Mouse (Mus musculus) liver, embryonic 12.5 days (tissue): Measurements from ENCODE around the gene Usp50. TPM values are rescaled to one million over a fixed set of nuclear protein-coding genes. Genes with fewer than 3 reads are reported as not detected.

Experiments used
- ATAC-seq: fragments of 200-750 bp; cut with Nextera tagmentation; 2 replicates; pipeline ENCODE4 v1.8.0; 2017; ENCODE audit warnings: moderate number of reproducible peaks, mild to moderate bottlenecking, moderate library complexity
- H3K27ac ChIP-seq: fragments of 300-500 bp; sonication (generic); 2 replicates; pipeline ENCODE4 v1.5.1; 2016; ENCODE audit warnings: mild to moderate bottlenecking
- H3K27me3 ChIP-seq: fragments of 300-500 bp; sonication (generic); replicated peaks from 2 replicates; pipeline ENCODE4 v1.6.1; 2016; ENCODE audit warnings: mild to moderate bottlenecking, moderate library complexity
- H3K36me3 ChIP-seq: fragments of 300-500 bp; sonication (generic); 2 replicates; pipeline ENCODE4 v1.6.1; 2016; ENCODE audit warnings: mild to moderate bottlenecking, moderate library complexity
- H3K4me1 ChIP-seq: fragments of 300-500 bp; sonication (generic); 2 replicates; pipeline ENCODE4 v1.6.1; 2016
- H3K4me2 ChIP-seq: fragments of 300-500 bp; sonication (generic); 2 replicates; pipeline ENCODE4 v1.6.1; 2016; ENCODE audit warnings: mild to moderate bottlenecking, moderate library complexity
- H3K4me3 ChIP-seq: fragments of 300-500 bp; sonication (generic); 2 replicates; pipeline ENCODE4 v1.5.1; 2016; ENCODE audit warnings: mild to moderate bottlenecking, moderate library complexity
- H3K9ac ChIP-seq: fragments of 300-500 bp; sonication (generic); 2 replicates; pipeline ENCODE4 v1.6.1; 2016; ENCODE audit warnings: mild to moderate bottlenecking, moderate library complexity
- H3K9me3 ChIP-seq: fragments of 300-500 bp; sonication (generic); replicated peaks from 2 replicates; pipeline ENCODE4 v1.6.1; 2016; ENCODE audit warnings: mild to moderate bottlenecking, moderate library complexity
- WGBS: fragments of 180-500 bp; shearing (Covaris S2); methylation state at CpG from one replicate; pipeline ENCODE4 v1.1.7; 2016; ENCODE audit not compliant: insufficient replicate concordance; 5-methylcytosine and 5-hydroxymethylcytosine counted together
- polyA plus RNA-seq: library from polyadenylated mRNA; unstranded; fragments of >200 nt; fragmentation: Nextera tagmentation; extraction: Ambion mirVana; gene quantifications from 2 replicates; pipeline ENCODE4 v1.2.1, GENCODE M21; 2016

Usp50 gene
- polyA plus RNA-seq, 1 experiment from 2014 or later, result 2.6 TPM

DNA sequence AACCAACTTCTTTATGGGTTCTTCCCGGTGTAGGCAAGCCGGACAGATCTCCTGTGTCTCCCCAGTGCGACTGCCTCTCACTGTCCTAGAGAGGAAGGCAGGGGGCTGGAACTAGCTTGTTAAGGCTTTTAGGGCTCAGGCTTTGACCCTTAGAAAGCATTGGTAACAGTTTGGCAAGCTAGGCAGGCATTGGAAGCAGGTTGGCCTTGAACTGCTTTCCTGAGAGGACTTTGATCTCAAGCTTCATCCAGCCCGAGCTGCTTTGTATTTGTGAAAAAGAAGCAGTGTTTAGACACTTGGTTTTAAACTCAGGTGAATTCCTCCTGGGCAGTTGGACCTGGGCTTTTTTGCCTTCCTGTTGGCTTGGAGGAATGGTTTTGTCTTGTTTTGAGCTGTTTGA lies 4.5 kb downstream of the Usp50 start:
- 62% methylated on average over 4 of the region's 4 CpGs for WGBS
- no peak for ATAC-seq
- no peak overlapping the region for H3K9ac ChIP-seq

GRCm38 (mm10) chr2:126776416-126776815 lies 6.9 kb downstream of the Usp50 start:
- Histone ChIP-seq H3K9ac (no peak overlapping the region), H3K27ac (no peak overlapping the region), H3K4me1 (no peaks in the 10 kb centered on the region), H3K4me2 (no peak overlapping the region), H3K27me3 (no peaks in the 10 kb centered on the region), H3K4me3 (no peak overlapping the region), H3K9me3 (no peaks in the 10 kb centered on the region), H3K36me3 (no peaks in the 10 kb centered on the region)
- WGBS, result 40% methylated on average over 1 of the region's 1 CpGs
- ATAC-seq, result no peak

More for the DNA sequence above, 4.5 kb downstream of the Usp50 start:
- Histone ChIP-seq H3K4me2 (no peak overlapping the region), H3K9me3 (no peaks in the 10 kb centered on the region), H3K4me3 (no peak overlapping the region), H3K36me3 (no peaks in the 10 kb centered on the region), H3K27me3 (no peaks in the 10 kb centered on the region), H3K4me1 (no peaks in the 10 kb centered on the region), H3K27ac (no peak overlapping the region)

DNA sequence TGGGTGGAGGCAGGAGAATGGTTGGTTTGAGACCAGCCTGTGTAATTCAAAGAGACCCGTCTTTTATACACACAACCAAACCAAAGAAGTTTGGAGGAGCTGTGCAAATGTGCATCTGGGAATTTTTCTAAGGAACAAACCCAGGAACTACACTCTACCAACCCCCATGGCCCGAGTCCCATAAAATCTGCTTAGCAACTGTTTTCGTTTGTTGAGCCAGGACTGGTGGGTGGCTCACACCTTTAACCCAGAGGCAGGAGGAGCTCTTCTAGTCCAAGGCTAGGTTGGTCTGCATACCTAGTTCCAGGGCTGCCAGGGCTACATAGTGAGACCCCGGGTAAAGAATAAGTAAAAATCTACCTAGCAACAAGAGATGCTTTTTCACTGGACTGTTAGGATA lies 7.3 kb downstream of the Usp50 start:
- Histone ChIP-seq H3K36me3 (no peaks in the 10 kb centered on the region), H3K9ac (no peak overlapping the region), H3K27me3 (no peaks in the 10 kb centered on the region), H3K4me1 (no peaks in the 10 kb centered on the region), H3K4me2 (no peak overlapping the region), H3K27ac (no peak overlapping the region), H3K4me3 (no peak overlapping the region), H3K9me3 (no peaks in the 10 kb centered on the region)
- ATAC-seq, result no peak
- WGBS, result 55% methylated on average over 4 of the region's 4 CpGs

DNA sequence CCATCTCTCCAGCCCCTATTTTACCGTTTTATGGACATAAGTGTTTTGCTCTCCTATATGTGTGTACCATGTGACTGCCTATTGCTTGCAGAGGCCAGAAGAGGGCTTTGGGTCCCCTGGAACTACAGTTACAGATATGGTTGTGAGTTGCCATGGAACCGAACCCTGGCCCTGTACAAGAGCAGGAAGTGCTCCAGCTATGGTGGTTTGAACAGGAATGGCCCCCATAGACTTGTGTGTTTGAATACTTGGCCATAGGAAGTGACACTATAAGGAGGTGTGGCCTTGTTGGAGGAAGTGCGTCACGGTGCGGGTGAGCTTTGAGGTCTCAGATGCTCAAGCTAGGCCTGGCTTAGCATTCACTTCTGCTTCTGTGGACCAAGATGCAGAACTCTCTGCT lies 11.1 kb downstream of the Usp50 start:
- Histone ChIP-seq H3K4me1 (no peaks in the 10 kb centered on the region), H3K9me3 (no peaks in the 10 kb centered on the region), H3K4me2 (no peak overlapping the region), H3K4me3 (no peak overlapping the region), H3K27ac (no peak overlapping the region), H3K9ac (no peak overlapping the region), H3K27me3 (no peaks in the 10 kb centered on the region), H3K36me3 (no peaks in the 10 kb centered on the region)
- WGBS, result 74% methylated on average over 5 of the region's 5 CpGs
- ATAC-seq, result no peak

- no peak overlapping the region for H3K4me3 ChIP-seq
- no peak overlapping the region for H3K4me2 ChIP-seq
- no peak overlapping the region for H3K9ac ChIP-seq
- H3K9me3 ChIP-seq, result no peaks in the 10 kb centered on the region
- H3K4me1 ChIP-seq, result no peaks in the 10 kb centered on the region
- H3K27ac ChIP-seq, result no peak overlapping the region
- no peak for ATAC-seq
- WGBS, result 58% methylated on average over 19 of the region's 19 CpGs
- no peaks in the 10 kb centered on the region for H3K27me3 ChIP-seq
- 0 out of 2 replicates have a peak, but pooled peaks cover under 1% of the 10 kb centered on the region for H3K36me3 ChIP-seq
These were observed 13.7 kb downstream of the Usp50 start for GRCm38 (mm10) chr2:126769431-126770181.

DNA sequence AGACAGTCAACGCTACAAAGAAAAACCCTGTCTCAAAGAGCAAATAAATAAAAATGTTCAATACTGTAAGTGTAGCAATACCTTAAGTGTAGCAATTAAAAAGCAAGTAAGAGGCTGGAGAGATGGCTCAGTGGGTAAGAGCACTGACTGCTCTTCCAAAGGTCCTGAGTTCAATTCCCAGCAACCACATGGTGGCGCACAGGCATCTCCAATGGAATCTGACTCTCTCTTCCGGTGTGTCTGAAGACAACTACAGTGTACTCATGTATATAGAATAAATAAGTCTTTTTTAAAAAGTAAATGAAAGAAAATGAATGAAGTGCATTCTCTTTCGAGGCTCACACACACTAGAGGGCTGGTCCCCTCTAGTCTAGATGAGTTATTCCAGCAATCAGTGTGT lies 15.1 kb downstream of the Usp50 start:
- no peak overlapping the region for H3K27ac ChIP-seq
- H3K4me2 ChIP-seq, result no peak overlapping the region
- H3K9me3 ChIP-seq, result no peaks in the 10 kb centered on the region
- H3K27me3 ChIP-seq, result no peaks in the 10 kb centered on the region
- WGBS, result 56% methylated on average over 4 of the region's 4 CpGs
- no peaks in the 10 kb centered on the region for H3K4me1 ChIP-seq
- 0 out of 2 replicates have a peak, but pooled peaks cover 4% of the 10 kb centered on the region for H3K36me3 ChIP-seq
- H3K4me3 ChIP-seq, result no peak overlapping the region
- no peak for ATAC-seq
- H3K9ac ChIP-seq, result no peak overlapping the region

- H3K27me3 ChIP-seq, result no peaks in the 10 kb centered on the region
- no peak for ATAC-seq
- H3K27ac ChIP-seq, result no peak overlapping the region
- H3K36me3 ChIP-seq, result peaks cover 10% of the 10 kb centered on the region
- H3K4me3 ChIP-seq, result no peak overlapping the region
- WGBS, result 94% methylated on average over 3 of the region's 3 CpGs
- no peak overlapping the region for H3K9ac ChIP-seq
- H3K4me1 ChIP-seq, result no peaks in the 10 kb centered on the region
- H3K9me3 ChIP-seq, result no peaks in the 10 kb centered on the region
- no peak overlapping the region for H3K4me2 ChIP-seq
These were observed 15.7 kb downstream of the Usp50 start for GRCm38 (mm10) chr2:126767599-126767998.

DNA sequence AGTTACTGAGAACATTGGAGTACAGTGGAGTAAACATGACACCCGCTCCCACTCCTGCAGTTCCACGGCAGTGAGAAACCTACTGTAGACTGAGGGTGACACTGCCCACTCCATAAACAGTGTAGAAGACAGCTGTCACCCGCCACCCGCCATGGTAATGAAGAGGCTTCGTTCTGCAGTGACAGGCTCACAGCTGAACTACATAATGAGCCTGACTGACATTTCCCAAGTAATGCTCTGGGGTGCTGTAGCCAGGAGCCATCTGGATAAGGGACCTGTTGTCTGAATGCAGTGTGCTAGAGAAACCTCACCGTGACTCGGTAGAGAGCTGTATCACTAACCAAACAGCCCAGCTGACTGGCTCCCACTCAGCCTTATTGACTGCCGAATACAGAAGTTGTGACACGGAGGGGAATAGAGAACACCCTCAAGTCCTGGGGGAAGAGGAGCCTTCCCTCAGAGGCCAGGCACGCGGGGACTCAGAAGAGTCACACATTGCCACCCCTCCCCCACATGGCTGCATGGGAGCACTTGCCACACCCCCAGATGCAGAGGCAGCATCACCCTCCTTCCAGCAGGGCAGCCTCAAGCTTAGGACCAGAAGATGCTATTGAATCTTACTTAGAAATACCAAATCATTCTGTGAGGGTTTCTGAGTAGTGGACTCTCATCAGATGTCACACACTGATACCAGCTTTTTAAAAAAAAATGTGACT lies 17.2 kb downstream of the Usp50 start:
- no peaks in the 10 kb centered on the region for H3K9me3 ChIP-seq
- peaks cover 25% of the 10 kb centered on the region for H3K36me3 ChIP-seq
- ATAC-seq, result no peak
- H3K4me3 ChIP-seq, result no peak overlapping the region
- no peaks in the 10 kb centered on the region for H3K4me1 ChIP-seq
- no peak overlapping the region for H3K27ac ChIP-seq
- no peak overlapping the region for H3K9ac ChIP-seq
- H3K27me3 ChIP-seq, result no peaks in the 10 kb centered on the region
- WGBS, result 47% methylated on average over 11 of the region's 11 CpGs
- no peak overlapping the region for H3K4me2 ChIP-seq

GRCm38 (mm10) chr2:126759351-126759750 lies 23.9 kb downstream of the Usp50 start:
- Histone ChIP-seq H3K9ac (no peak overlapping the region), H3K9me3 (no peaks in the 10 kb centered on the region), H3K27me3 (no peaks in the 10 kb centered on the region), H3K4me1 (no peaks in the 10 kb centered on the region), H3K4me2 (no peak overlapping the region), H3K4me3 (no peak overlapping the region), H3K36me3 (peaks cover 88% of the 10 kb centered on the region), H3K27ac (no peak overlapping the region)
- 81% methylated on average over 7 of the region's 7 CpGs for WGBS
- no peak for ATAC-seq

DNA sequence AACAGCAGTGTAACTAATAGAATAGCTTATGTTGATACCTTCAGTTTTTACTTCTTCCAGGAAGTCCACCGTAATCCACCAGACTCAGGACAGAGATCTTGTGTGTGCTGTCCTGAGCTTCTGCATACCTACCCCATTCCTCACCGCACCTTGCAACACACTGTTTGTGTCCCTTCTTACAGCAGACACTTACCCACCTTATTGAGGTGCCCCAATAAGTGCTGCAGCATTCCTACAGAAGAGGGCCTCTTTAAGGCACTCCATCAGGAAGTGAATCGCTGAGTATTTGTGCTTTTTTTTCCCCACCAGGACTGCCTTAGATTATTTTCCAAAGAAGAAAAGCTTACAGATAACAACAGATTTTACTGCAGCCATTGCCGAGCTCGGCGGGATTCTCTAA lies 27.6 kb downstream of the Usp50 start:
- no peaks in the 10 kb centered on the region for H3K27me3 ChIP-seq
- peaks cover 95% of the 10 kb centered on the region for H3K36me3 ChIP-seq
- no peak overlapping the region for H3K9ac ChIP-seq
- H3K9me3 ChIP-seq, result no peaks in the 10 kb centered on the region
- no peak for ATAC-seq
- WGBS, result 91% methylated on average over 6 of the region's 6 CpGs
- H3K4me3 ChIP-seq, result no peak overlapping the region
- no peak overlapping the region for H3K27ac ChIP-seq
- no peaks in the 10 kb centered on the region for H3K4me1 ChIP-seq
- no peak overlapping the region for H3K4me2 ChIP-seq

DNA sequence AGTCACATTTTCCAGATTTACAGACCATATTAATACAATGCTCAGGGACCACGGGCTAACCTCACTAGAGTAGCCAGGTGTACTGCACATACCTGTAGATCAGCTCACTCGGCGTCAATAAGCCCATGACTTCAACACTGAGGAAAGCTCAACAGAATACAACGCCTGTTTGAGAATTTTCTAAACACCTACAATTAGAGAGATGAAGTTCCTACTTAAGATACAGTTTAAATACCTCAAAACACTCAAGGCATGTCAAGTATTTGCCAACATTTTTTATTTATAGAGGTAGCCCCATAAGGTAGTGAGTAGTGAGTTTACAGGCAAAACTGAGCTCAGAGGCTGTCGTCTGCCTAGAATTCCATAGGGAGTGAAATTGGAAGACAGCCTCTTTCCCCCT lies 39.9 kb downstream of the Usp50 start:
- no peak for ATAC-seq
- H3K27ac ChIP-seq, result no peak overlapping the region

GRCm38 (mm10) chr2:126740314-126740713 lies 43.0 kb downstream of the Usp50 start:
- 72% methylated on average over 2 of the region's 2 CpGs for WGBS
- no peak for ATAC-seq

More for the DNA sequence above, 39.9 kb downstream of the Usp50 start:
- Histone ChIP-seq H3K4me3 (no peak overlapping the region), H3K9ac (no peak overlapping the region), H3K4me1 (no peaks in the 10 kb centered on the region), H3K4me2 (no peak overlapping the region), H3K36me3 (peaks cover 85% of the 10 kb centered on the region), H3K27me3 (no peaks in the 10 kb centered on the region), H3K9me3 (no peaks in the 10 kb centered on the region)
- WGBS, result 83% methylated on average over 5 of the region's 5 CpGs

More at GRCm38 (mm10) chr2:126740314-126740713, 43.0 kb downstream of the Usp50 start:
- H3K4me2 ChIP-seq, result no peak overlapping the region
- no peak overlapping the region for H3K9ac ChIP-seq
- H3K9me3 ChIP-seq, result no peaks in the 10 kb centered on the region
- peaks cover 81% of the 10 kb centered on the region for H3K36me3 ChIP-seq
- H3K4me3 ChIP-seq, result no peak overlapping the region
- H3K27me3 ChIP-seq, result no peaks in the 10 kb centered on the region
- no peak overlapping the region for H3K27ac ChIP-seq
- no peaks in the 10 kb centered on the region for H3K4me1 ChIP-seq
